Mouse (Mus musculus) thymus, postnatal 10 days (tissue): ENCODE measurements around the gene Dnajc6.
A peak's percentile ranks its signal among the peaks of the same experiment; 100 is the strongest.

ENCODE experiments used
- DNase-seq, 2 experiments: peaks; one replicate each; pipeline ENCODE4 v3.0.0; 2021; ENCODE audit warnings: low spot score in 2 of 2

Gene Dnajc6

DNA sequence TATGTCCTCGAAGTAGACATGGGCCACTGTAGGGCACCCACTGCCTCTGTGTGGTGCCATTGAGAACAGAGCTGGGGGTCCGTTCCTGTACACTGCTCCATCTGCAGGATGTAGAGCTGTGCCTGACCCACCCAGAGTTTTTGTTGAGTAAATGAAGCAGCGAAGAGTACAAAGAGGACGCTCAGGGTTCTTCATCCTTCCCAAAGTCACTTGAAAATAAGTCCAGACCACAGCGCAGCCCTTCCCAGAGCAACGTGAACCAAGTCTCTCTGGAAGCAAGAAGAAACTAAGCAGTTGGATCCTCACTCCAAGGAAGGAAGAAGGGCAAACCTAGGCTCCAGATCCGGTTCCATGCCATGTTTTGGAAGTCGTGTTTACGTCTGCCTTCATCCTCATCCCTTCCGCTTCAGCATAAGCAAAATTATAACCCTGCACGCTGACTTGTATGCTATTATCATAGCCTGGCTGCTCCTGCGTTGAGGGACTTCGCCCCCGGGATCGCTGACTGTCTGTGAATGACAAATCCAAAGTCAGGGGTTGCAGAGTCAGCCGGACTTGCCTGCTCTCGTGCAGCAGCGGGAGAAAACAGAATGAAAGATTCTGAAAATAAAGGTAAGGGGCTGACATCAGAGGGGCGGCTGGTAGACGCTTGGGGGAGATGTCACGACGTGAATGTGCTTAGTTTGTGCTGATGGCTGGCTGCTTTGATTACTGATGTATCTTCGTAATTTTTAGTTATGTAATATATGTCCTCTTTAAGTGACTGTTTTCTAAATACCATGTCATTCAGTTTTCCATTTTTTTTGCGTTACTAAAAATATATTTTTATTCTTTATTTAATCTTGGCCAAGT lies 11.3 kb downstream of the Dnajc6 start:
- peak; percentile 50 to 65 for DNase-seq

DNA sequence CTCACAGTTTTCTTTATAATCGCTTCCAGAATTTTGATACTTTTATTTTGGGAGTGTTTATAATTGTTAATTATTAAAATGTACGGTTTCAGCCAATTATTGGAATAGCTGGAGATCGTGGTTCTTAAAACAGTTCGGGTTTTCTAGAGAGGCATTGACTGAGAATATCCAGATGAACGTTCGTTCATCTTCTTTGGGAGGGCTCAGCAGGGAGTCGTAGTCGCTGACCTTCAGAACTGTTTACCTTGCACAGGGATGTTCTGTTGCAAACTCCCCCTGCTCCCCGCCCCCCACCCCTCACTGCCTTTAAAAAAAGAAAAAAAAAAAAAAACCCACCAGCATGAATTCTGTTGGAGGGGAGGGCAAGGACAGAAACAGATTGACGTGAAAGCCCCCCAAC lies 12.0 kb downstream of the Dnajc6 start:
- DNase-seq = no peak

DNA sequence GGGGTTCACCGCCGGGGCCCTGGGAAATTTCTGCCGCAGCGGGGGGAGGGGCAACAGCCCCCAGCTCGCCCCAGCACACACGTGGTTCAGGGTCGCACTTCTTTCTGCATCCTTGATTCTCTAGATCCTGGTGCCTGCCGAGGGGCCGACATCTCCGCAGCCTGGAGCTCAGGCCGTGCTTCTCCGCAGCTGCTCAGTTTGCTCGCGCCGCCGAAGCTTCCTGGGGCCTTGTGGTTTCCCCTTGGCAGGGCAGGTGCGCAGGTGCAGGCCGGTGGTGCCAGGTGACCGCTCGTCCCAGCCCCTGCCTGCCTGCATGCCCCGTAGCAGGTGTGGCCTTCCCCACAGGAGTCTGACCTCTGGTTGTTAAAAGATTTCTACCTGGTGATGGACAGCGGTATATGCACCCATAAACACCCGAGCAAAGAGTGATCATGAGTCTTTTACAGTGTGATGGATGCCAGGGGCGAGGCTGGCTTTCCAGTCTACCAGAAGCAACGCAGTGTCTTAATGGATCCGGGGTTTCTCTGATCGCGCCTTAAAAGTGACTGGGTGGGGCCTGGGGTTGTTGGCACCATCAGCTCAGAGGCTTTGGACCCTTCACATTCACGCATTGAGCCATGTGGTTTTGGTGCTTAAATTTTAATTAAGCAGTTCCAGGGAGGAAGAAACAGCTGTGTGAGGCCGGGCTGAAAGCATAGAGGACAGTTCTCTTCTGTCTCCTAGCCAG lies 12.6 kb downstream of the Dnajc6 start:
- peak; percentile 68 to 71 for DNase-seq

- no peak for DNase-seq
Measured at GRCm38 (mm10) chr4:101510111-101510903, 13.9 kb downstream of the Dnajc6 start.

GRCm38 (mm10) chr4:101510904-101511210 lies 14.4 kb downstream of the Dnajc6 start:
- DNase-seq = no peak

GRCm38 (mm10) chr4:101511768-101512521 lies 15.5 kb downstream of the Dnajc6 start:
- DNase-seq = no peak

DNA sequence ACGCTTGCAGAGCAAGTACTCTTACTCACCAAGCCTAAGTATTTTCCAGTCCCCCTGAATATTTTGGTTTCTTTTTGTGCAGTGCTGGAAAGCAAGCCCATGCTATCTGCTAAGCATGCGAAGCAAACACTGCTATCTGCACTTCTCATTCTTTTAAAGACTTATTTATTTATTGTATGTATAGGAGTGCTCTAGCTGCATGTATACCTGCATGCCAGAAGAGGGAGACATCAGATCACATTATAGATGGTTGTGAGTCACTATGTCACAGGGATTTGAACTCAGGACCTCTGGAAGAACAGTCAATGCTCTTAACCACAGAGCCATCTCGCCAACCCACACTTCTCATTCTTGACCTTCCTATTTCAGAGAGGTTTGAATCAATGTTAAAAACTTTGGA lies 16.8 kb downstream of the Dnajc6 start:
- no peak for DNase-seq

GRCm38 (mm10) chr4:101515853-101516252 lies 19.4 kb downstream of the Dnajc6 start:
- DNase-seq = no peak

DNA sequence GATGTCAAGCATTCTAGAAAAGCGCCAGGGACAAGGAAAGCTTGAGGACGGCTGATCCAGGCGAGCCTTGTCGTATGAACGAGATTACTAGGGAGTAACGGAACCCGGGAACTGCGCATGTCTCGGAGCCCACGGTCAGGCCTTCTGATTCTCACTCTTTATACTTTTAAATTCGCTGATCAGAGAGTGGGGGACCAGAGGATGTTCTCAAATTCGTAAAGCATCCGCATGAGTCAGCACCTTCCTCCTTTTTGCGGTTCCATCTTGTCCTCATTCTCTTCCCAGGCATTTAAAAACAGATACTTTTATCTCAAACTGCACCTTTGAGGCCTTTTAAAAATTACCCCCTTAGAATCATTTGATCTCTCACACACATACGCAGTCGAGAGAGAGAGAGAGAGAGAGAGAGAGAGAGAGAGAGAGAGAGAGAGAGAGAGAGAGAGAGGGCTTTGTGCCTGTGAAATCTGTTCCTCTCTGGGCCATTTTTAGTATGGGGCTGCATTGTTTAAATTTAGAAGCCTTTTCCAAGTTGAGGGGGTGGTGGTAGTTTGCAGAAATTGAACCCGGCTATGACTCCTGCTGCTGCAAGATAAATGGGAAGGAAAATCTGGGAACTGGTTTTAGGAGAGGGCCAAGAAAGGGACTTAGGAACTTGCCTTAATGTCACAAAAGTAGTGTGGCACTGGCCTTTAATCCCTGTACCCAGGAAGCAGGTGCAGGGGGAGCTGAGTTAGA lies 20.2 kb downstream of the Dnajc6 start:
- no peak for DNase-seq

DNA sequence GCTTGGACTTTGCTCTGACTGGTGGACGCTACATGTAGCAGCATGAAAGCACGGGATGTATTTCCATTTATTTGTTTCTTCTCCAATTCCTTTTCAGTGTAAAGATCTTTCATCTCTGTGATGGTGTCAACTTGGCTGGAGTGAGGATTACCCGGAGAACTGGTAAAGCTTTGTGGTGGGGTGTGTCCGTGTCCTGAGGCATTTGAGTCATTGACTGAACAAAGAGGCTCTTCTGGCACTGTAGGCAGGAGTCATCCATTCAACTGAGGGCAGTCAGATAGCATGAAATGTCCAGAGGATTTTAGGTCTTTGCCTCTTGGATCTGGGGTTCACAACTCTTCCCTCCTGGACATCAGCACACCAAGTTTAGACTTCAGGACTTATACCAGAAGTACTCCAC lies 35.5 kb downstream of the Dnajc6 start:
- no peak for DNase-seq

GRCm38 (mm10) chr4:101540516-101540915 lies 44.1 kb downstream of the Dnajc6 start:
- DNase-seq = no peak

GRCm38 (mm10) chr4:101549958-101550591 lies 53.6 kb downstream of the Dnajc6 start:
- no peak for DNase-seq

DNA sequence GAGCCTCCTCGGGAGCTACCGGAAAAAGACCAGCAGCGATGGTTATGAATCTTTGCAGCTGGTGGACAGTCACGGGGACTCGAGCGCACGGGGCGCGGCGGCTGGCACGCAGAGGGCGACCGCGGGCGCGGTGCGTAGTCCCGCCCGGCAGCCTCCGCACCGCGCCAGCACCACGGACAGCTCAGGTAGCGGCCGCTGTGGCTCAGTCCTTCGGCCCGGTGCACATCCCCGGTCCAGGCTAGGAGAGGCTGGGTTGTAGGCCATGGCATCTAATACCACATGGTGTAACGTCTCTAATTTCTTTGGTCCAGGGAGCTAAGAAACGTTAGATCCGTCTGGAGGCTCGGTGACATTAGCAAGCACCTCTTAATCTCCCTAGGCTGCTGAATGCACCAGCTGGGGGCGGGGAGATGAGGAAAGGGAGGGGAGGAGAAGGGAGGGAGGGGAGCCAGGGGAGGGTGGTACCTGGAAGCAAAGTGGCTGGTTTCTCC lies 54.3 kb downstream of the Dnajc6 start:
- DNase-seq = peak in 1 of 2 experiments; percentile 8

DNA sequence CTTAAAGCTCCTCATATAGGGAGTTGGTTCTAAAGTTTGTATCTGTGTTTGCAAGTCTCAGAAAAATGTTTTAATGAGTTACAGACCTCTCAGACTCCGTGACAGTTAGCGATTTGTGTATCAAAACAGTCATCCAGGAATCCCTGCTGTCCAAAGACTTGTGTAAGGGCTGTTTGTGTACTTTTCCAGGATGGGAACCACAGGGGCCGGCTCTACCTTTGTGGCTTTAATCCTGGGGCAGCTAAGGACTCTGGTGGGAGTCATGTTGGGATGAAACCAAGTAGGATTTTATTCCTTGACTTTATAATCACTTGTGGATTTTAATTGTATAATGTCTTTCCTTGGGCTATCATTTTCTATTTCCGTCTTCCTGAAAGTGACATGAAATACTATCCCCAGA lies 55.0 kb downstream of the Dnajc6 start:
- no peak for DNase-seq

GRCm38 (mm10) chr4:101552372-101552771 lies 55.9 kb downstream of the Dnajc6 start:
- DNase-seq = no peak

GRCm38 (mm10) chr4:101555016-101555415 lies 58.6 kb downstream of the Dnajc6 start:
- DNase-seq = no peak

DNA sequence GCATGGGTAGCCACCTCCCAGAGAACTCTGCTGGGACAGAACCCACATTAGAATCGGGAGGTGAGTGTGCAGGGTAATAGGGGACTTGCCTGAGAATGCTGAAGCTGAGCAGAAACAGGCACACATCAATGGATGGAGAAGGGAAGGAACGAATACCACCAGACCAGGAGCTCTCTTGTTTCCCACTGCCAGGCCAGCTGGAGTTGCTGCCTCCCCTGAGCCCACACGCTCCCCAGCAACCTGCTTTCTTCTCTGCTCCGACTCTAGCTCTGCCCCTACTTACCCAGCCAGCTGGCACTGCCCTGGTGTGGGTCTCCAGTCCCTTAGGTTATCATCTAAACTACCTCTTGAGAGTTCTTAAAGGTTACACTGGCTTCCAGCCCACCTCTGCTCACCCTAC lies 63.7 kb downstream of the Dnajc6 start:
- no peak for DNase-seq

GRCm38 (mm10) chr4:101562836-101563235 lies 66.4 kb downstream of the Dnajc6 start:
- no peak for DNase-seq

DNA sequence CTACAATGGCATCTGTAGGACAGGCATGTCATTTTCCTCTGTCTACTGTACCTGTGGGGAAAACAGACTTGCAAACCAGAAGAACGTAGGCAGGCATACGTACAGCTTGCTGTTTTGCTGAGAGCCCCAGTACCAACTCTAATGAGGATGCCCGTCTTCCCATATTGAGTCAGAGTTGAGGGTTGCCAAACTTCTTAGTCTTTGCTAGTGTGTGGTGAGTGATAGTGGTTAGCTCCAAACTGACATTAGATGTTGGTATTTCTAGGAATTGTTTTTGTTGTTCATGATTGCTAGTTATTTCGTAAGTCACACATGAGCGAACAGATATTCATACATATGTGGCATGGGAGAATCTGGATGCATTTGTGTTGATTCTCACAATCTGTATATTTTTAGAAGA lies 67.2 kb downstream of the Dnajc6 start:
- DNase-seq = no peak

- no peak for DNase-seq
Measured at GRCm38 (mm10) chr4:101564746-101565417, 68.4 kb downstream of the Dnajc6 start.
